Mouse (Mus musculus): Measurements from ENCODE around the gene Celf2. TPM values are rescaled to one million over a fixed set of nuclear protein-coding genes. Genes with fewer than 3 reads are reported as not detected.

The Celf2 gene
- polyA plus RNA-seq, 1 experiment from 2014 or later, result 13.6 TPM

DNA sequence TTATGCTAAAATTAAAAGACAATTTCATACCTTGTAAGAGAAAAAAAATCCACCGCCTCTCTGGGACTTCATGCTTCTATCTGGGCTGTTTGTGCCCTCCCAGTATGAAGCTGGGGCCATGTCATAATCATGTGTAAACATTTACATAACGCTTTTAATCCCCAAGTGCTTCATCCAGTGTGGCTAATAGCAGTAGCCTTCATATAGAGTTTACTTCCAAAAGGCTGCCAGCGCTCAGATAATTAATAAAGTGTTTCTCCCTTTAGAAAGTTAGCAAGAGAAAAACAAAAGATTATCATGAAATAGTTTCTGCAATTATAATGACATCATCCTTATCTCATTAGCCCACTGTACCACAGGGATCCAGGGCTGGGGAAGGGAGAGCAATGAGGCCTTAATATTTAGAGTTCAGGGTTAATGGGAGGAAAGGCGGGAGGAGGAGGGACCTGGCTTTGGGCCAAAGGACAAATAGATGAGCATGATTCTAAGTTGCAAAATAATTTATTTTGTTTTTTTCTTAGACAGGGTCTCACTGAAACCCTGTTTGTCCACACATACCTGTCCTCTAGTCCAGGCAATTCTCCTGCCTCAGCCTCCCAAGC lies 425.8 kb downstream of the Celf2 start:
- H3K36me3 ChIP-seq, result no peaks in the 10 kb centered on the region
- ATAC-seq, result no peak
- no peak overlapping the region for H3K4me2 ChIP-seq
- no peaks in the 10 kb centered on the region for H3K9me3 ChIP-seq (replicated peaks)
- no peak overlapping the region for H3K27ac ChIP-seq
- H3K4me1 ChIP-seq, result peaks cover 7% of the 10 kb centered on the region; the same call in 1 of the 2 replicates
- 61% methylated on average over 4 of the region's 4 CpGs for WGBS (ENCODE audit: insufficient replicate concordance)
- no peak overlapping the region for H3K4me3 ChIP-seq
- no peak overlapping the region for H3K9ac ChIP-seq
- H3K27me3 ChIP-seq (replicated peaks), result 0 out of 2 replicates have a peak, but pooled peaks cover 3% of the 10 kb centered on the region

- ATAC-seq, result no peak
- 0 out of 2 replicates have a peak, but pooled peaks cover 3% of the 10 kb centered on the region for H3K27me3 ChIP-seq (replicated peaks)
- WGBS (ENCODE audit: insufficient replicate concordance), result 66% methylated on average over 9 of the region's 9 CpGs
- H3K4me3 ChIP-seq, result no peak overlapping the region
- H3K4me2 ChIP-seq, result no peak overlapping the region
- H3K9me3 ChIP-seq (replicated peaks), result no peaks in the 10 kb centered on the region
- H3K27ac ChIP-seq, result no peak overlapping the region
- H3K9ac ChIP-seq, result no peak overlapping the region
- H3K36me3 ChIP-seq, result no peaks in the 10 kb centered on the region
- peaks cover 7% of the 10 kb centered on the region; the same call in 1 of the 2 replicates for H3K4me1 ChIP-seq
Observed at GRCm38 (mm10) chr2:7082376-7083025, 426.9 kb downstream of the Celf2 start.

- ATAC-seq, result peak; percentile 55; the same call in 1 of the 2 replicates
- Histone ChIP-seq H3K36me3 (no peaks in the 10 kb centered on the region), H3K9me3 (replicated peaks) (no peaks in the 10 kb centered on the region), H3K9ac (peak overlapping the region; percentile 32; the same call in 1 of the 2 replicates), H3K4me2 (peak overlapping the region; percentile 60), H3K4me3 (peak overlapping the region; percentile 33), H3K27ac (no peak overlapping the region), H3K27me3 (replicated peaks) (0 out of 2 replicates have a peak, but pooled peaks cover 3% of the 10 kb centered on the region), H3K4me1 (peaks cover 7% of the 10 kb centered on the region; the same call in 1 of the 2 replicates)
- WGBS (ENCODE audit: insufficient replicate concordance), result 13% methylated on average over 28 of the region's 28 CpGs
Observed at GRCm38 (mm10) chr2:7080794-7081783, 428.3 kb downstream of the Celf2 start.

DNA sequence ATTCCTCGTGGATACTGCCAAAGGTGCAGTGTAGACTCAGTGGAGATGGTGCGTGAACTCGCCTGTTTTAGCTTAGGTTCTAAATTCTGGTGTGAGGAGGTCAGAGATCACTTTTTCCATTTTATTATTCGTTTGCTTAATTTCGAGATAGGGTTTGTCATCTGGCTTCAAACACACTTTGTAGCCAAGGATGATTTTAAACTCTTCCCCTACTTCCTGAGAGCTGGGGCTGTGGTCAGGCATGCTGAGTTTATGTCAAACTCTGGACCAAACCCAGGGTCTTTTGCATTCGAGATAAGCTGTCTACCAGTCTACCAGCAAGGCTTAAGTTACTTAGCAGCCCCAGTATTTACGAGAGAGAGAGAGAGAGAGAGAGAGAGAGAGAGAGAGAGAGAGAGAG lies 429.3 kb downstream of the Celf2 start:
- Histone ChIP-seq H3K36me3 (no peaks in the 10 kb centered on the region), H3K4me1 (peaks cover 7% of the 10 kb centered on the region; the same call in 1 of the 2 replicates), H3K9me3 (replicated peaks) (no peaks in the 10 kb centered on the region), H3K9ac (no peak overlapping the region), H3K27me3 (replicated peaks) (0 out of 2 replicates have a peak, but pooled peaks cover 3% of the 10 kb centered on the region), H3K4me2 (no peak overlapping the region), H3K4me3 (no peak overlapping the region), H3K27ac (no peak overlapping the region)
- ATAC-seq, result no peak
- WGBS (ENCODE audit: insufficient replicate concordance), result 39% methylated on average over 7 of the region's 7 CpGs

DNA sequence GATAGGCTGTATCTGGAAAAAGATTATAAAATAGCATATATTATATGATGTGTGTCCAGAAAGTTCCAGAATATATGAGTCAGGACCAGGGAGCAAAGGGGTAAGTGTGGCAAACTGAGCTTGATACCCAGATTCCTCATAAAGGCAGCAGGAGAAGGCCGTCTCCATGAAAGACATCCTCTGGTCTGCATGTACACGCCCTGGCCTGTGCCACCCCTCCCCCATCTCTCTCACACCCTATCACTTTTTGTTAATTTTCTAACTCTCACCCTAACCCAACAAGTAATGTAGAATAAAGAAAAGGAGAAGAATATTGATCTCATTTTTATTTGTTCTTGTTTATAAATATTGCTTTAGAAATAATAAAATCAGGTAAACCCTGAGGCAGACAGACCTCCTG lies 430.0 kb downstream of the Celf2 start:
- Histone ChIP-seq H3K9me3 (replicated peaks) (no peaks in the 10 kb centered on the region), H3K27me3 (replicated peaks) (0 out of 2 replicates have a peak, but pooled peaks cover 3% of the 10 kb centered on the region), H3K9ac (no peak overlapping the region), H3K4me2 (no peak overlapping the region), H3K4me1 (peaks cover 7% of the 10 kb centered on the region; the same call in 1 of the 2 replicates), H3K4me3 (no peak overlapping the region), H3K36me3 (no peaks in the 10 kb centered on the region), H3K27ac (no peak overlapping the region)
- 78% methylated on average over 2 of the region's 2 CpGs for WGBS (ENCODE audit: insufficient replicate concordance)
- no peak for ATAC-seq

DNA sequence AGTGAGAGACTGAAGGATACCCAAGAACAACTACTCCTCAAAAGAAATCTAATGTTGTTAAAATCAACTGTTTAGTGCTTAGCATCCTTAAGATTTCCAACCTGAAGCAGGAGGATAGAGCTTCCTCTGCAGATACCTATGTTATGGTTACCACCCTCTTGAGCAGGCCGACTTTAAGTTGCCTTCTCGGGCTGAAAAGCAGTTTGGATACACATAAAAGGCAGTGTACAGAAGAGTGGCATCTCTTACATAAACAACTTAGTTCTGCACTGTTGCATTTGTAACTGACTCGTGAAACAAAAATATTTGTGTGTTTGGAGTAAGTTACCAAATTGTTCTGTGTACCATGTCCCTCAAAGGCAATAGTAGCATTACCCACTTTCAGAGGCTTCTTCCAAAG lies 435.6 kb downstream of the Celf2 start:
- Histone ChIP-seq H3K9me3 (replicated peaks) (no peaks in the 10 kb centered on the region), H3K9ac (no peak overlapping the region), H3K4me3 (no peak overlapping the region), H3K27me3 (replicated peaks) (no peaks in the 10 kb centered on the region), H3K27ac (no peak overlapping the region), H3K36me3 (no peaks in the 10 kb centered on the region), H3K4me1 (no peaks in the 10 kb centered on the region), H3K4me2 (no peak overlapping the region)
- WGBS (ENCODE audit: insufficient replicate concordance), result 61% methylated on average over 3 of the region's 3 CpGs
- ATAC-seq, result no peak

- Histone ChIP-seq H3K9me3 (replicated peaks) (no peaks in the 10 kb centered on the region), H3K27ac (no peak overlapping the region)
Observed at GRCm38 (mm10) chr2:7072344-7073265, 436.8 kb downstream of the Celf2 start.

GRCm38 (mm10) chr2:7069458-7069857 lies 439.9 kb downstream of the Celf2 start:
- no peak overlapping the region for H3K4me2 ChIP-seq
- WGBS (ENCODE audit: insufficient replicate concordance), result 37% methylated on average over 3 of the region's 3 CpGs
- no peak for ATAC-seq

More at GRCm38 (mm10) chr2:7072344-7073265, 436.8 kb downstream of the Celf2 start:
- Histone ChIP-seq H3K4me2 (no peak overlapping the region), H3K27me3 (replicated peaks) (no peaks in the 10 kb centered on the region), H3K4me3 (no peak overlapping the region), H3K9ac (no peak overlapping the region), H3K36me3 (no peaks in the 10 kb centered on the region), H3K4me1 (no peaks in the 10 kb centered on the region)
- no peak for ATAC-seq
- WGBS (ENCODE audit: insufficient replicate concordance), result 57% methylated on average over 5 of the region's 5 CpGs

GRCm38 (mm10) chr2:7068281-7068680 lies 441.1 kb downstream of the Celf2 start:
- H3K27ac ChIP-seq, result no peak overlapping the region
- H3K36me3 ChIP-seq, result no peaks in the 10 kb centered on the region
- H3K9ac ChIP-seq, result no peak overlapping the region
- no peak overlapping the region for H3K4me2 ChIP-seq
- no peak for ATAC-seq
- H3K9me3 ChIP-seq (replicated peaks), result no peaks in the 10 kb centered on the region
- no peaks in the 10 kb centered on the region for H3K4me1 ChIP-seq
- no peak overlapping the region for H3K4me3 ChIP-seq
- WGBS (ENCODE audit: insufficient replicate concordance), result 68% methylated on average over 6 of the region's 6 CpGs
- no peaks in the 10 kb centered on the region for H3K27me3 ChIP-seq (replicated peaks)

More at GRCm38 (mm10) chr2:7069458-7069857, 439.9 kb downstream of the Celf2 start:
- H3K27me3 ChIP-seq (replicated peaks), result no peaks in the 10 kb centered on the region
- H3K4me3 ChIP-seq, result no peak overlapping the region
- H3K9ac ChIP-seq, result no peak overlapping the region
- no peaks in the 10 kb centered on the region for H3K36me3 ChIP-seq
- no peaks in the 10 kb centered on the region for H3K9me3 ChIP-seq (replicated peaks)
- no peak overlapping the region for H3K27ac ChIP-seq
- no peaks in the 10 kb centered on the region for H3K4me1 ChIP-seq

GRCm38 (mm10) chr2:7063574-7064192 lies 445.7 kb downstream of the Celf2 start:
- Histone ChIP-seq H3K9me3 (replicated peaks) (no peaks in the 10 kb centered on the region), H3K27me3 (replicated peaks) (no peaks in the 10 kb centered on the region), H3K36me3 (no peaks in the 10 kb centered on the region), H3K4me1 (no peaks in the 10 kb centered on the region), H3K9ac (no peak overlapping the region), H3K27ac (no peak overlapping the region), H3K4me3 (no peak overlapping the region), H3K4me2 (no peak overlapping the region)
- ATAC-seq, result no peak
- 21% methylated on average over 12 of the region's 12 CpGs for WGBS (ENCODE audit: insufficient replicate concordance)
